Mouse (Mus musculus) heart, embryonic 12.5 days (tissue): Measurements from ENCODE around the gene Igsf21. TPM values are rescaled to one million over a fixed set of nuclear protein-coding genes. Genes with fewer than 3 reads are reported as not detected.

ENCODE experiments used
- ATAC-seq: fragments of 200-750 bp; cut with Nextera tagmentation; 2 replicates; pipeline ENCODE4 v1.8.0; 2017; ENCODE audit warnings: moderate TSS enrichment, moderate library complexity; ENCODE audit not compliant: insufficient number of reproducible peaks, low FRiP score
- H3K27ac ChIP-seq: fragments of 300-500 bp; sonication (generic); 2 replicates; pipeline ENCODE4 v1.5.1; 2016; ENCODE audit warnings: mild to moderate bottlenecking, moderate library complexity; ENCODE audit not compliant: poor library complexity, severe bottlenecking
- H3K27me3 ChIP-seq: fragments of 300-500 bp; sonication (generic); replicated peaks from 2 replicates; pipeline ENCODE4 v1.6.1; 2016; ENCODE audit warnings: mild to moderate bottlenecking, moderate library complexity
- H3K36me3 ChIP-seq: fragments of 300-500 bp; sonication (generic); 2 replicates; pipeline ENCODE4 v1.6.1; 2016; ENCODE audit warnings: mild to moderate bottlenecking, moderate library complexity
- H3K4me1 ChIP-seq: fragments of 300-500 bp; sonication (generic); replicated peaks from 2 replicates; pipeline ENCODE4 v1.6.1; 2016; ENCODE audit warnings: mild to moderate bottlenecking
- H3K4me2 ChIP-seq: fragments of 300-500 bp; sonication (generic); 2 replicates; pipeline ENCODE4 v1.6.1; 2016; ENCODE audit warnings: mild to moderate bottlenecking, moderate library complexity
- H3K4me3 ChIP-seq: fragments of 300-500 bp; sonication (generic); 2 replicates; pipeline ENCODE4 v1.5.1; 2016; ENCODE audit warnings: mild to moderate bottlenecking
- H3K9ac ChIP-seq: fragments of 300-500 bp; sonication (generic); 2 replicates; pipeline ENCODE4 v1.6.1; 2016; ENCODE audit warnings: mild to moderate bottlenecking, moderate library complexity
- H3K9me3 ChIP-seq: fragments of 300-500 bp; sonication (generic); replicated peaks from 2 replicates; pipeline ENCODE4 v1.6.1; 2016; ENCODE audit warnings: mild to moderate bottlenecking, moderate library complexity
- WGBS: fragments of 180-500 bp; shearing (Covaris S2); methylation state at CpG from one replicate; pipeline ENCODE4 v1.1.7; 2016; 5-methylcytosine and 5-hydroxymethylcytosine counted together
- polyA plus RNA-seq: library from polyadenylated mRNA; unstranded; fragments of >200 nt; fragmentation: Nextera tagmentation; extraction: Ambion mirVana; gene quantifications from 2 replicates; pipeline ENCODE4 v1.2.1, GENCODE M21; 2016

The Igsf21 gene
- polyA plus RNA-seq, 1 experiment from 2014 or later = 0.17 TPM

GRCm38 (mm10) chr4:140094835-140095234 lies 151.7 kb downstream of the Igsf21 start:
- H3K9me3 ChIP-seq = no peaks in the 10 kb centered on the region
- H3K27ac ChIP-seq = no peak overlapping the region
- H3K4me2 ChIP-seq = no peak overlapping the region
- H3K36me3 ChIP-seq = no peaks in the 10 kb centered on the region
- H3K4me3 ChIP-seq = no peak overlapping the region
- 43% methylated on average over 2 of the region's 2 CpGs for WGBS
- H3K9ac ChIP-seq = no peak overlapping the region
- H3K27me3 ChIP-seq = peaks cover 20% of the 10 kb centered on the region
- H3K4me1 ChIP-seq = no peaks in the 10 kb centered on the region
- no peak for ATAC-seq

- H3K9ac ChIP-seq = no peak overlapping the region
- peaks cover 18% of the 10 kb centered on the region for H3K27me3 ChIP-seq
- WGBS = 87% methylated on average over 11 of the region's 11 CpGs
These were observed 154.2 kb downstream of the Igsf21 start for GRCm38 (mm10) chr4:140092367-140092766.

GRCm38 (mm10) chr4:140091693-140092092 lies 154.9 kb downstream of the Igsf21 start:
- no peak overlapping the region for H3K4me2 ChIP-seq
- H3K9ac ChIP-seq = no peak overlapping the region
- H3K4me1 ChIP-seq = no peaks in the 10 kb centered on the region
- 66% methylated on average over 3 of the region's 3 CpGs for WGBS
- H3K9me3 ChIP-seq = no peaks in the 10 kb centered on the region
- ATAC-seq = no peak; the same call in 1 of the 2 replicates
- H3K4me3 ChIP-seq = no peak overlapping the region
- H3K27ac ChIP-seq = no peak overlapping the region
- H3K27me3 ChIP-seq = peaks cover 18% of the 10 kb centered on the region
- no peaks in the 10 kb centered on the region for H3K36me3 ChIP-seq

More at GRCm38 (mm10) chr4:140092367-140092766, 154.2 kb downstream of the Igsf21 start:
- Histone ChIP-seq H3K9me3 (no peaks in the 10 kb centered on the region), H3K4me1 (no peaks in the 10 kb centered on the region), H3K4me3 (no peak overlapping the region), H3K36me3 (no peaks in the 10 kb centered on the region), H3K27ac (no peak overlapping the region), H3K4me2 (no peak overlapping the region)
- no peak for ATAC-seq

- no peak for ATAC-seq
- Histone ChIP-seq H3K36me3 (no peaks in the 10 kb centered on the region), H3K27me3 (0 out of 2 replicates have a peak, but pooled peaks cover 7% of the 10 kb centered on the region), H3K27ac (no peak overlapping the region), H3K4me1 (peaks cover 3% of the 10 kb centered on the region; the same call in 1 of the 2 replicates), H3K9ac (no peak overlapping the region), H3K9me3 (no peaks in the 10 kb centered on the region), H3K4me2 (no peak overlapping the region), H3K4me3 (no peak overlapping the region)
- 81% methylated on average over 4 of the region's 4 CpGs for WGBS
These were observed 156.9 kb downstream of the Igsf21 start for GRCm38 (mm10) chr4:140089676-140090075.

- no peak overlapping the region for H3K9ac ChIP-seq
- no peak overlapping the region for H3K4me2 ChIP-seq
- 73% methylated on average over 12 of the region's 12 CpGs for WGBS
- no peaks in the 10 kb centered on the region for H3K9me3 ChIP-seq
- ATAC-seq = no peak
- no peaks in the 10 kb centered on the region for H3K36me3 ChIP-seq
- 0 out of 2 replicates have a peak, but pooled peaks cover 7% of the 10 kb centered on the region for H3K27me3 ChIP-seq
- peaks cover 3% of the 10 kb centered on the region; the same call in 1 of the 2 replicates for H3K4me1 ChIP-seq
- H3K4me3 ChIP-seq = no peak overlapping the region
- no peak overlapping the region for H3K27ac ChIP-seq
These were observed 157.7 kb downstream of the Igsf21 start for GRCm38 (mm10) chr4:140088711-140089440.

GRCm38 (mm10) chr4:140086192-140086591 lies 160.4 kb downstream of the Igsf21 start:
- Histone ChIP-seq H3K4me3 (no peak overlapping the region), H3K4me2 (no peak overlapping the region), H3K4me1 (peaks cover 3% of the 10 kb centered on the region; the same call in 1 of the 2 replicates), H3K9me3 (no peaks in the 10 kb centered on the region), H3K36me3 (no peaks in the 10 kb centered on the region), H3K9ac (no peak overlapping the region), H3K27ac (no peak overlapping the region), H3K27me3 (no peaks in the 10 kb centered on the region; the same call in 1 of the 2 replicates)
- no peak for ATAC-seq
- WGBS = 58% methylated on average over 7 of the region's 7 CpGs

GRCm38 (mm10) chr4:140084521-140085011 lies 162.0 kb downstream of the Igsf21 start:
- H3K4me3 ChIP-seq = no peak overlapping the region
- H3K9ac ChIP-seq = no peak overlapping the region; the same call in 1 of the 2 replicates
- H3K9me3 ChIP-seq = no peaks in the 10 kb centered on the region
- no peak overlapping the region for H3K27ac ChIP-seq
- WGBS = 51% methylated on average over 11 of the region's 11 CpGs
- H3K36me3 ChIP-seq = no peaks in the 10 kb centered on the region
- H3K27me3 ChIP-seq = no peaks in the 10 kb centered on the region; the same call in 1 of the 2 replicates
- no peak overlapping the region for H3K4me2 ChIP-seq
- peaks cover 3% of the 10 kb centered on the region; the same call in 1 of the 2 replicates for H3K4me1 ChIP-seq
- no peak for ATAC-seq

- no peak overlapping the region for H3K27ac ChIP-seq
- peaks cover 3% of the 10 kb centered on the region; the same call in 1 of the 2 replicates for H3K4me1 ChIP-seq
- H3K27me3 ChIP-seq = no peaks in the 10 kb centered on the region; the same call in 1 of the 2 replicates
- no peak overlapping the region; the same call in 1 of the 2 replicates for H3K9ac ChIP-seq
- H3K4me3 ChIP-seq = no peak overlapping the region
- H3K4me2 ChIP-seq = no peak overlapping the region
- no peaks in the 10 kb centered on the region for H3K9me3 ChIP-seq
- no peak for ATAC-seq
- 65% methylated on average over 5 of the region's 5 CpGs for WGBS
- no peaks in the 10 kb centered on the region for H3K36me3 ChIP-seq
These were observed 162.5 kb downstream of the Igsf21 start for GRCm38 (mm10) chr4:140084064-140084463.

- H3K36me3 ChIP-seq = no peaks in the 10 kb centered on the region
- H3K9ac ChIP-seq = no peak overlapping the region
- H3K27ac ChIP-seq = no peak overlapping the region
- no peak; the same call in 1 of the 2 replicates for ATAC-seq
- H3K4me2 ChIP-seq = no peak overlapping the region
- peaks cover 15% of the 10 kb centered on the region; the same call in 1 of the 2 replicates for H3K27me3 ChIP-seq
- H3K9me3 ChIP-seq = no peaks in the 10 kb centered on the region
- no peaks in the 10 kb centered on the region for H3K4me1 ChIP-seq
- WGBS = 72% methylated on average over 5 of the region's 5 CpGs
- no peak overlapping the region for H3K4me3 ChIP-seq
These were observed 168.2 kb downstream of the Igsf21 start for GRCm38 (mm10) chr4:140078416-140078815.

GRCm38 (mm10) chr4:140077615-140078014 lies 169.0 kb downstream of the Igsf21 start:
- 76% methylated on average over 8 of the region's 8 CpGs for WGBS
- ATAC-seq = no peak
- H3K27me3 ChIP-seq = peaks cover 21% of the 10 kb centered on the region

GRCm38 (mm10) chr4:140076852-140077563 lies 169.6 kb downstream of the Igsf21 start:
- Histone ChIP-seq H3K27ac (no peak overlapping the region), H3K4me2 (no peak overlapping the region), H3K4me1 (no peaks in the 10 kb centered on the region), H3K36me3 (no peaks in the 10 kb centered on the region), H3K9me3 (no peaks in the 10 kb centered on the region), H3K4me3 (no peak overlapping the region), H3K9ac (no peak overlapping the region), H3K27me3 (peaks cover 28% of the 10 kb centered on the region)
- 71% methylated on average over 12 of the region's 12 CpGs for WGBS
- ATAC-seq = no peak

More at GRCm38 (mm10) chr4:140077615-140078014, 169.0 kb downstream of the Igsf21 start:
- H3K9me3 ChIP-seq = no peaks in the 10 kb centered on the region
- H3K4me3 ChIP-seq = no peak overlapping the region
- no peaks in the 10 kb centered on the region for H3K36me3 ChIP-seq
- no peak overlapping the region for H3K4me2 ChIP-seq
- H3K27ac ChIP-seq = no peak overlapping the region
- H3K9ac ChIP-seq = no peak overlapping the region
- H3K4me1 ChIP-seq = no peaks in the 10 kb centered on the region
